Mouse (Mus musculus): ENCODE results near the gene Stxbp6.

DNA sequence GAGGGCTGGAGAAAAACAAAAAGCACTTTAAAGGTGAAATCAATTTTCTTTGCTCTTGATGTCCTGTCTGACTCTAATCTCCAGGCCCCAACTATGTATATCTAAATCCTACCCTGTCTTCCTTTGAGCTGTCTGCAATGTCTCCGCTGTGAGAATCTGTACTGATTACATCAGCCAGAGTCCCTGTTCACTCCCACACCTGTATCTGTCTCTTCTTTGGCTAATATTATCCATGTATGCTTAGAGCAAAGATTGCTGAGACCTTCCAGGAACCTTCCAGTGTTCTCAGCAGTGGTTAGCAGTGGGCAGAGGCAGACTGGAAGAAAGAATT lies 8.6 kb upstream of the Stxbp6 start:
- no peak for TF ChIP-seq CTCF (IDR thresholded peaks at IDR 0.05; ENCODE audit: control insufficient read depth, insufficient read depth, insufficient replicate concordance, low read depth, low read length)
- TF ChIP-seq POLR2A (IDR thresholded peaks at IDR 0.05; ENCODE audit: control insufficient read depth, low read depth, low read length): no peak

All from testis, adult 2 months (tissue).